Mouse (Mus musculus) liver, embryonic 11.5 days (tissue): ENCODE results near the gene Nucb1. TPM values are rescaled to one million over a fixed set of nuclear protein-coding genes. Genes with fewer than 3 reads are reported as not detected.
"Not testable (repeated sequence)": the region's sequence is repeated elsewhere in the genome, so short reads cannot be mapped to it uniquely, and the experiment has no call there.

Source experiments
- ATAC-seq: fragments of 200-750 bp; cut with Nextera tagmentation; replicated peaks from 2 replicates; pipeline ENCODE4 v1.8.0; 2017; ENCODE audit warnings: moderate number of reproducible peaks, mild to moderate bottlenecking, moderate TSS enrichment, moderate library complexity; ENCODE audit not compliant: low FRiP score
- DNase-seq: peaks from one replicate; pipeline ENCODE4 v3.0.0-alpha.2; 2017; ENCODE audit warnings: low spot score
- H3K27ac ChIP-seq: fragments of 300-500 bp; sonication (generic); 2 replicates; pipeline ENCODE4 v1.5.1; 2014; ENCODE audit warnings: mild to moderate bottlenecking, low read depth, low read length, control low read depth
- H3K27me3 ChIP-seq: fragments of 300-500 bp; sonication (generic); replicated peaks from 2 replicates; pipeline ENCODE4 v1.6.1; 2014; ENCODE audit warnings: low read length, mixed read lengths; ENCODE audit not compliant: control insufficient read depth, insufficient read depth
- H3K36me3 ChIP-seq: fragments of 300-500 bp; sonication (generic); 2 replicates; pipeline ENCODE4 v1.6.1; 2014; ENCODE audit warnings: mild to moderate bottlenecking, low read length, moderate library complexity, mixed read lengths; ENCODE audit not compliant: control insufficient read depth, insufficient read depth
- H3K4me1 ChIP-seq: fragments of 300-500 bp; sonication (generic); replicated peaks from 2 replicates; pipeline ENCODE4 v1.6.1; 2014; ENCODE audit warnings: low read length, mixed read lengths; ENCODE audit not compliant: control insufficient read depth, insufficient read depth
- H3K4me2 ChIP-seq: fragments of 300-500 bp; sonication (generic); 2 replicates; pipeline ENCODE4 v1.6.1; 2014; ENCODE audit warnings: mild to moderate bottlenecking, control low read depth, moderate library complexity
- H3K4me3 ChIP-seq: fragments of 300-500 bp; sonication (generic); 2 replicates; pipeline ENCODE4 v1.5.1; 2014; ENCODE audit warnings: low read depth, low read length, control low read depth
- H3K9ac ChIP-seq: fragments of 300-500 bp; sonication (generic); 2 replicates; pipeline ENCODE4 v1.6.1; 2014; ENCODE audit warnings: low read depth, low read length, control low read depth
- H3K9me3 ChIP-seq: fragments of 300-500 bp; sonication (generic); 2 replicates; pipeline ENCODE4 v1.6.1; 2016; ENCODE audit warnings: low read length, inconsistent platforms, mixed read lengths; ENCODE audit not compliant: control insufficient read depth
- WGBS: fragments of 180-500 bp; shearing (Covaris S2); extraction: QIAGEN DNeasy Blood & Tissue Kit; methylation state at CpG from one replicate; pipeline ENCODE4 v1.1.7; 2014; 5-methylcytosine and 5-hydroxymethylcytosine counted together
- polyA plus RNA-seq: library from polyadenylated mRNA; unstranded; fragments of >200 nt; fragmentation: Nextera tagmentation; extraction: Ambion mirVana; gene quantifications from 2 replicates; pipeline ENCODE4 v1.2.1, GENCODE M21; 2014

Nucb1 gene
- polyA plus RNA-seq, 1 experiment from 2014 or later: 149 TPM

DNA sequence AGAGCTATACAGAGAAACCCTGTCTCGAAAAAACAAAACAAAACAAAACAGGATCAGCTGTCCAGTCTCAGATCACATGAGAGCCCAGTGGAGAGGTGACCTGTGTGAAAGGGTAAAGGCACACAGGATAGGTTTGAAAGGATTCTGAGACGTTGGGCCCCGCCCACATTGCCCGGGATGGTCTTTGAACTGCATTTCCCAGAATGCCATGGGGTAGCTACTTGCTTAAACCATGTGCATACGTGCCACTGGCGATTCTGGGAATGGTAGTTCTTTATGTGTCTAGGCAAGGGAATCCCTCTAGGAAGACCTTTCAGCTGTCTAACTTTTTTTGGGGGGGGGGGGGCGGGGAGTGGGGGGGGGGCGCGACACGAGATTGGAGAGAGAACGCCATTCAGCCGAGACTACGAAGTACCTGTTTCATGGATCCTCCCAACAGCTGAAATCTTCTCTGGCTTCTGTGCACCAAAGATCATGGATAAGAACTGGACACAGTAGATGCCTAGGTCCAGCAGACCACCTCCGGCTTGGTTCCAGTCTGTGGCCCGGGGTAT is 28.8 kb downstream of the Nucb1 start, which contains the start of gene Tulp2:
TSS of gene Tulp2 (plus strand) at position 504 of the 554 bp plus-strand sequence.
- Histone ChIP-seq H3K27me3 (no peaks in the 10 kb centered on the region), H3K36me3 (no peaks in the 10 kb centered on the region), H3K9ac (no peak within 1 kb of the TSS), H3K4me3 (no peak within 1 kb of the TSS), H3K9me3 (no peaks in the 10 kb centered on the region), H3K4me2 (no peak within 1 kb of the TSS), H3K4me1 (peaks cover 9% of the 10 kb centered on the region), H3K27ac (no peak within 1 kb of the TSS)
- DNase-seq (no peak), ATAC-seq (peak; percentile 68)
- 45% methylated on average over 15 of the region's 15 CpGs for WGBS

DNA sequence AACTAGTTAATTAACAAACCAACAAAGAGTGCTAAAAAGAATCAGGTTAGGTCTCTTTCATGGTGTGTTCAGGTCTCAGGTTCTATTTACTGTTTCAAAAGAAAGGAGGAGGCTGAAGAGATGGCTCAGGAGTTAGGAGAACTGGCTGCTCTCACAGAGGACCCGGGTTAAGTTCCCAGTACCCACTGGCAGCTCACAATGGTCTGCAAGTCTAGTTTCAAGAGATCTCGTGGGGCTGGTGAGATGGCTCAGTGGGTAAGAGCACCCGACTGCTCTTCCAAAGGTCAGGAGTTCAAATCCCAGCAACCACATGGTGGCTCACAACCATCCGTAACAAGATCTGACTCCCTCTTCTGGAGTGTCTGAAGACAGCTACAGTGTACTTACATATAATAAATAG is 29.9 kb downstream of the Nucb1 start:
- H3K9ac ChIP-seq, H3K27ac ChIP-seq, H3K27me3 ChIP-seq, H3K4me2 ChIP-seq, H3K9me3 ChIP-seq, DNase-seq, H3K36me3 ChIP-seq, H3K4me1 ChIP-seq, H3K4me3 ChIP-seq, ATAC-seq: not testable (repeated sequence)
- 66% methylated on average over 3 of the region's 4 CpGs for WGBS

DNA sequence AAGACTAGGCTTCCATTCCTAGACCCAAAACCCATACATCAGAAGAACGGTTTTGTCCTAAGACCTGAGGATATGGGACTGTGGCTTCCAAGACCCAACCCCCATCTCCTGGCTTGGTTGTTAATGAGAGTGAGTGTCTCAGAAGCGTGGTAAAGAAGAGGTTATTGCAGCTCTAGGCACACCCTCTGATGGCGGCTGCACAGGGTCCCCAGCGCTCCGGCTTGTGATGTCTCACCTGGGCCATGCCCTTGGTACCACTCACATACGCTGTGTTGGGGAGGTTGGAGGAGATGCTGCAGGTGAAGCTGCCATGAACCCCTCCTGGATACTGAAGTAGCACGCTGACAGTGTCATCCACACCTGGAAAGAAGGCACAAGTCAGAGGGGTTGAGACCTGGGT is 31.4 kb downstream of the Nucb1 start:
- ATAC-seq (no peak), DNase-seq (no peak)
- 90% methylated on average over 7 of the region's 7 CpGs for WGBS
- Histone ChIP-seq H3K27me3 (no peaks in the 10 kb centered on the region), H3K27ac (no peak overlapping the region), H3K36me3 (no peaks in the 10 kb centered on the region), H3K4me1 (peaks cover 9% of the 10 kb centered on the region; the same call in 1 of the 2 replicates), H3K9me3 (no peaks in the 10 kb centered on the region), H3K4me2 (no peak overlapping the region), H3K9ac (no peak overlapping the region), H3K4me3 (no peak overlapping the region)

- Histone ChIP-seq H3K27ac (no peak overlapping the region), H3K36me3 (no peaks in the 10 kb centered on the region), H3K4me3 (no peak overlapping the region), H3K27me3 (no peaks in the 10 kb centered on the region), H3K4me1 (peaks cover 9% of the 10 kb centered on the region; the same call in 1 of the 2 replicates), H3K9ac (no peak overlapping the region), H3K4me2 (no peak overlapping the region), H3K9me3 (no peaks in the 10 kb centered on the region)
- 18% methylated on average over 3 of the region's 3 CpGs for WGBS
- no peak for ATAC-seq
- DNase-seq: no peak
These were observed 33.2 kb downstream of the Nucb1 start for GRCm38 (mm10) chr7:45477003-45477402.

DNA sequence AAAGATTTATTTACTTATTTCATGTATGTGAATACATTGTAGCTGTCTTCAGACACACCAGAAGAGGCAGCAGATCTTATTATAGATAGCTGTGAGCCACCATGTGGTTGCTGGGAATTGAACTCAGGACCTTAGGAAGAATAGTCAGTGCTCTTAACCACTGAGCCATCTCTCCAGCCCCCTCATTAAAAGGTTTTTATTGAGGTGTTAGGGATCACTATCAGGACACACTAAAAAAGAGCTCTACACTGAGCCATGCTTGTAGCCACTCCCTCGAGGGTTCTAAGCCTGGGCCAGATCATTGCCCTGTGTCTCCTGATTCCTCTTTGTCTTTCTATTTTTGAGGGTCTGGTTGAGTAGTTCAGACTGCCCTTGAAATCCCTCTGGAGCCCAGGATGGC is 33.8 kb downstream of the Nucb1 start:
- ATAC-seq (no peak), DNase-seq (no peak)
- H3K36me3 ChIP-seq: no peaks in the 10 kb centered on the region
- no peaks in the 10 kb centered on the region for H3K9me3 ChIP-seq
- no peak overlapping the region for H3K4me3 ChIP-seq
- H3K4me1 ChIP-seq: peaks cover 4% of the 10 kb centered on the region; the same call in 1 of the 2 replicates
- no peak overlapping the region for H3K4me2 ChIP-seq
- no peak overlapping the region for H3K9ac ChIP-seq
- WGBS: 34% methylated on average over 1 of the region's 1 CpGs
- no peaks in the 10 kb centered on the region for H3K27me3 ChIP-seq
- H3K27ac ChIP-seq: no peak overlapping the region

DNA sequence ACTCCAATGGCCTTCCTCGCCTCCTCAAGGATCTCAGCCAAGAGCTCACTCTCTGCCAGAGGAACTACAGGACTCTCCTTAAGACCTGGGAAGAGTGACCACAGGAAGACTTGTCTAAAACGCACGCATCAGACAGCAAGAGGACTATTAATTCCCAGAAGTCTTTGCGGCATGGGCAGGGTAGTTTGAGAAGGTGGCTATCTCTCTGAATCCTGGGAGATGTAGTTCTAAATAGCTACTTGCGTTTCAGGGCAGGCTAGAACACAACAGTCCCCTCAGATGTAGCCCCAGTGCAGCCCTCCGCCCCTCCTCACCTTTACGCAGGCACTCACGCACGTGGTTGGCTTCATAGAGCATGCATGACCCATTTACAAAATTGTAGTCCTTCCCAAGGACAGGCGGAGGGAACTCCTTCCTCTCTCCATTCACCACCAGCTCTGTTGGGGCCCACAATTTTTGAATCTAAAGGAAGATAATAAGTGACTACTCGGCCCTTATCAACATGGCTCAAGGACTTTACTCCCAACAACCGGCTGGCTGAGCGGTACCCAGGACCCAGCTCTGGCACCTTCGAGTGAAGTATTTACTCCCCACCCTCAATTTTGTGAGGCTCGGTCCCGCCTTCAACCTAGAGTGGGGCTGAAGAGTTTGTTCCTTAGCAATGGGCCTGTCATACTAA is 34.8 kb downstream of the Nucb1 start:
- DNase-seq (no peak), ATAC-seq (peak; percentile 71)
- peak overlapping the region; percentile 45; the same call in 1 of the 2 replicates for H3K27ac ChIP-seq
- H3K27me3 ChIP-seq: no peaks in the 10 kb centered on the region
- no peaks in the 10 kb centered on the region for H3K36me3 ChIP-seq
- 50% methylated on average over 16 of the region's 16 CpGs for WGBS
- peak overlapping the region; percentile 61 for H3K4me2 ChIP-seq
- no peaks in the 10 kb centered on the region for H3K9me3 ChIP-seq
- H3K9ac ChIP-seq: peak overlapping the region; percentile 64
- peak overlapping the region; percentile 40 for H3K4me3 ChIP-seq
- peaks cover 4% of the 10 kb centered on the region; the same call in 1 of the 2 replicates for H3K4me1 ChIP-seq

- no peak for ATAC-seq
- no peaks in the 10 kb centered on the region for H3K9me3 ChIP-seq
- H3K36me3 ChIP-seq: no peaks in the 10 kb centered on the region
- no peak for DNase-seq
- H3K9ac ChIP-seq: no peak overlapping the region
- H3K27ac ChIP-seq: no peak overlapping the region
- H3K27me3 ChIP-seq: no peaks in the 10 kb centered on the region
- no peak overlapping the region for H3K4me2 ChIP-seq
- WGBS: 8% methylated on average over 3 of the region's 3 CpGs
- H3K4me1 ChIP-seq: peaks cover 5% of the 10 kb centered on the region; the same call in 1 of the 2 replicates
- no peak overlapping the region for H3K4me3 ChIP-seq
These were observed 39.3 kb downstream of the Nucb1 start for GRCm38 (mm10) chr7:45470869-45471268.

GRCm38 (mm10) chr7:45467090-45467670 is 43.0 kb downstream of the Nucb1 start:
- peak overlapping the region; percentile 88 for H3K4me2 ChIP-seq
- peak; percentile 23; the same call in 1 of the 2 replicates for ATAC-seq
- DNase-seq: no peak
- WGBS: 40% methylated on average over 7 of the region's 7 CpGs
- H3K27ac ChIP-seq: no peak overlapping the region
- H3K4me3 ChIP-seq: peak overlapping the region; percentile 82
- no peaks in the 10 kb centered on the region for H3K9me3 ChIP-seq
- no peak overlapping the region; the same call in 1 of the 2 replicates for H3K9ac ChIP-seq
- no peaks in the 10 kb centered on the region for H3K27me3 ChIP-seq
- H3K4me1 ChIP-seq: peaks cover 12% of the 10 kb centered on the region
- peaks cover 13% of the 10 kb centered on the region for H3K36me3 ChIP-seq
